Mouse (Mus musculus): ENCODE measurements around the gene Sqstm1.

GRCm38 (mm10) chr11:50219833-50220232, 9.2 kb upstream of the Sqstm1 start:
- TF ChIP-seq CTCF (IDR thresholded peaks at IDR 0.05), result peak; percentile 43
- TF ChIP-seq EP300 (IDR thresholded peaks at IDR 0.05; ENCODE audit: insufficient read depth, low read depth, low read length), result no peak
